Mouse (Mus musculus) right cerebral cortex, postnatal 10 days (tissue): Measurements from ENCODE around the gene Fry.
A peak's percentile ranks its signal among the peaks of the same experiment; 100 is the strongest.
"Not testable (repeated sequence)": the region's sequence is repeated elsewhere in the genome, so short reads cannot be mapped to it uniquely, and the experiment has no call there.

Source experiments
- DNase-seq, 2 experiments: peaks; one replicate each; pipeline ENCODE4 v3.0.0; 2021; ENCODE audit warnings: low spot score in 2 of 2

Gene Fry

GRCm38 (mm10) chr5:150457165-150457903 is 338.9 kb downstream of the Fry start:
- DNase-seq, result no peak

GRCm38 (mm10) chr5:150457904-150458739 is 339.7 kb downstream of the Fry start:
- no peak for DNase-seq

- no peak for DNase-seq
Measured at GRCm38 (mm10) chr5:150459801-150460200, 341.4 kb downstream of the Fry start.

- no peak for DNase-seq
Measured at GRCm38 (mm10) chr5:150464721-150465120, 346.3 kb downstream of the Fry start.

- DNase-seq, result no peak
Measured at GRCm38 (mm10) chr5:150465218-150465617, 346.8 kb downstream of the Fry start.

- peak; percentile 73 to 83 for DNase-seq
Measured at GRCm38 (mm10) chr5:150466132-150466531, 347.7 kb downstream of the Fry start.

- no peak for DNase-seq
Measured at GRCm38 (mm10) chr5:150468431-150468830, 350.0 kb downstream of the Fry start.

- no peak for DNase-seq
Measured at GRCm38 (mm10) chr5:150477364-150477763, 358.9 kb downstream of the Fry start.

GRCm38 (mm10) chr5:150478612-150479011 is 360.2 kb downstream of the Fry start:
- DNase-seq, result no peak

- DNase-seq, result no peak
Measured at GRCm38 (mm10) chr5:150485198-150485597, 366.8 kb downstream of the Fry start.

GRCm38 (mm10) chr5:150490285-150490684 is 371.8 kb downstream of the Fry start:
- DNase-seq, result no peak

GRCm38 (mm10) chr5:150490821-150491220 is 372.4 kb downstream of the Fry start:
- no peak for DNase-seq

- DNase-seq, result not testable (repeated sequence)
Measured at GRCm38 (mm10) chr5:150491573-150492173, 373.2 kb downstream of the Fry start.

- DNase-seq, result no peak
Measured at GRCm38 (mm10) chr5:150495792-150496191, 377.3 kb downstream of the Fry start.

- no peak for DNase-seq
Measured at GRCm38 (mm10) chr5:150510451-150511225, 392.2 kb downstream of the Fry start.

- DNase-seq, result no peak
Measured at GRCm38 (mm10) chr5:150513264-150513663, 394.8 kb downstream of the Fry start.

- DNase-seq, result no peak
Measured at GRCm38 (mm10) chr5:150514027-150514426, 395.6 kb downstream of the Fry start.

- DNase-seq, result no peak
Measured at GRCm38 (mm10) chr5:150518064-150518463, 399.6 kb downstream of the Fry start, which contains the start of gene Zar1l. Gene Zar1l, minus strand, starts transcription at chr5:150518164.

- DNase-seq, result no peak
Measured at GRCm38 (mm10) chr5:150519551-150519950, 401.1 kb downstream of the Fry start.

GRCm38 (mm10) chr5:150521937-150522866 is 403.8 kb downstream of the Fry start, which contains the start of gene Brca2:
Gene Brca2, plus strand, starts transcription at chr5:150522630.
- DNase-seq, result peak; percentile 93 to 95
